Mouse (Mus musculus) cerebellum, postnatal 4 days (tissue): Measurements from ENCODE around the gene Slc24a2.

Source experiments
- DNase-seq, 2 experiments: peaks; one replicate each; pipeline ENCODE4 v3.0.0; 2022; ENCODE audit warnings: low spot score in 2 of 2, mixed read lengths in 1 of 2

Gene Slc24a2

GRCm38 (mm10) chr4:87047131-87047530, 183.1 kb downstream of the Slc24a2 start:
- no peak for DNase-seq

DNA sequence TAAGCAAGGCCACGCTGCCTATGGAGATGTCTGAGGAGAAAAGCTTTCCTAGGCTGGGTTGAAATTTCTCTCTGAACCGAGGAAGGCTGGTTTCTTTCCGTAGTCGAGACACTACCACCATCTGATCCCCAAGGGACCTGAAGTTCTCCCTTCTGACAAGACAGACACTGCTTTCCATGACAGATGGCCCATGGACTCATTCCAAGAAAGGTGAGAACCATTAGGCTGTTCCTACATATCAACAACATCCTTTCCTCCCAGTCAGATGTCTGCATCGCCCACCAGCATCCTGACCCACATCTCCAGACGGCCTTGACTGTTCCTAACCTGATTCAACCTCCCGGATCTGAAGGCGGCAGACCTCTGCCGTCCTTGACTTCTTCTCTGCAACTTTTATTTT, 187.0 kb downstream of the Slc24a2 start:
- no peak for DNase-seq

- no peak for DNase-seq
Observed at GRCm38 (mm10) chr4:87041412-87041997, 188.8 kb downstream of the Slc24a2 start.

- no peak for DNase-seq
Observed at GRCm38 (mm10) chr4:87037592-87037991, 192.7 kb downstream of the Slc24a2 start.

DNA sequence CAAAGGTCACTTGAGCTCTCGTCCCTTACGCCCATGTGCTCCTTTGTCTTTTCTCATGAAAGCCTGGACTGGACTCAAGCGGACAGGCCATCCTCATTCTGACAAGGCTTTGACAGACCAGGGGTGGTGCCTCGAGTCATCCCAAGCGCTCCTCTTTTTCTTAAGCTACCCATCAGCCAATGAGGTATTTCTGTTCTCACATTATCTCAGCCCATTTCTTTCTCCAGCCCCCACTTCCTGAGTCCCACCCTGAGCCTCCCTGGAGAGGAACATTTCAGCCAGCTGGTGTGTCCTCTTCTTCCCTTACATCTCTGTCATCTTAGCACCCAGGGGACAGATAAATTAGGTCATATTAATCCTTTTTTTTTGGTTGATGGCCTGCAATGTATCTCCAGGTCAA, 193.8 kb downstream of the Slc24a2 start:
- no peak for DNase-seq

DNA sequence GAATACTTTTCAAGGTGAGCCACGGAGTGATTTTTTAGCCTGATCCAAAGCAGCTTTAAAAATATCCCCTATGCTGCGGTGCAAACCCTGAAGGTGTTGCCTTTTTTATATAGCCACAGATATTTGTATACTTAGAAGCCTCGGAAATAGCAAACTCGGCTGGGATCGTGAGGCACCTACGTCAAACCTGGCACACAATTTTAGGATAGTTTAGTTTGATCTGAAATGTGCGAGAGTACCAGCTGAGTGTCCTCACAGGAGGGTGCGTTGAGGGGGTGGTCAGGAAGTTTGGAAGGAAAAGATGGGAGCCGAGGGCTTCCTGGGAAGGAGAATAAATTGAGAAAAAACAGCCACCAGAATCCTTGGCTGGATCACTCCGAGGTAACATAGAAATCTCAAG, 194.6 kb downstream of the Slc24a2 start:
- no peak for DNase-seq

DNA sequence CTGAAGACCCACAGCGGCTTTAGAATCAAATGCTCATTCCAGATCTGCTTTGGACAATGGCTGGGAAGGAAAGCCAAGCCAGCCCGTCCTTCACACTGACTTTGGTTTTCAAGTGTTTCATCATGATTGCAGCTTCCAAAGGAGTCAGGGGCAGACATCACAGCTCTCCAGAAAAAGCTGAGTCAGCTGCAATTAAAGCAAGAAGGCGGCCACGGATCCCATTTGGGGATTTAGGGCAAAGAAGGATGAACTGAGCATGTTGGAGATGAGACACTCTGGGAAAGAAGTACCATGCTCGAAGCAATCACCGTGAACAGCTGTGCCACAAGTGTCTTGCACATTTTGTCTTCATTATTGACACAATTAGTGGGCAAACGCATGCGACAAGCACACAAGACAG, 197.6 kb downstream of the Slc24a2 start:
- no peak for DNase-seq

DNA sequence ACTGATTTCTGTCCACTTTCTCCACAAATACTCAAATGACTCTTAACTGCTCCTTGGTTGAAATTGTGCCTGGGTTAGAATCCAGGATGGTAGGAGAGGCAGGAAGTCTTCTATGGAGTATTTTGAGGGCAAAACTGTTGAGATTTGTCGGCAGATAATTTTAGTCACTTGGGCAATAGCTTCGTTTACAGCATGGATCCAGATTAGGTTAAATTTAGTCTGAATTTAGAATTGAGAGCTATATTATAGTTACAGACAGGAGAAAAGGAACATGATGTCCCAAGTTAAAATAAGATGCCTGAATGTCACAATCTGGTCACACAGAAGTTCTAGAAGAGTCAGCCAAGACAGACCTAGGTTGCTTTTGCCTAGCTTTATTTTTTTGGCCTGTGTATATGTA, 199.2 kb downstream of the Slc24a2 start:
- DNase-seq: no peak

DNA sequence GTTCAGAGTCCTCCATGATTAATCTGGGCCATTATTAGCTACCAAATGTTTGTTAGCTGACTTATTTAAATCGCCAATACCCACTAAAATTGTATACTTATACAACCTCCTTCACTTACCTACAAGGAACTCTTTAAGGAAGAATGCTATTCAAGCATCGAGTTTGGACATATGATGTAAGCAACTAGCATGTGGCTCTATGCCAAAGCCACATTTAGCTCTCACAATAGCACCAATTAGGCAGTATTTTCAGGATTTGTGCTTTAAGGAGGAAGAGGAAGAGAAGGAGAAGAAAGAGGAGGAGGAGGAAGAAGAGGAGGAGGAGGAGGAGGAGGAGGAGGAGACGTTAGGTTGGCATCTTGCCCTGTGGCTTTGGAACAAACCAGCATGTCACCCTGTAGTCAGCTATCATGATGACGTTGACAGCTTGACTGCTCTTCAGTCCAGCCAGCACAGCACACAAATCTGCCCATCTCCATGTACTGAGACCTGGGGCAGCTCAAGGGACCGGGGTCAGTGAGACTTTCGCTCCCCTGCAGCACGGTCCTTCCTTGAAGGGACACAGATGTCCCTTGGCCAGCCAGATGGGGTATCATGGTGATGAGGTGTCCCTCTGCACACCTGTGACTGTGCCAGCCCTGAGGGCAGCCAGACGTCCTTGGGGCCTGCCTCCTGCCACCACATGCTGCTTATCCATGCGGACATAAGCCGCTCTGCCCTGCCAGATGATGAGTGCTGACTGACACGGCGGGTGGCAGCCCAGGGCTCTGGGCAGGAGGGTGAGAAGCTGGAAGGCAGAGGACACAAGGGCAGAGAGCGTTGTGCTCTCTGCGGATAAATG, 203.7 kb downstream of the Slc24a2 start:
- DNase-seq: peak in 1 of 2 experiments; percentile 79

GRCm38 (mm10) chr4:87024556-87024955, 205.7 kb downstream of the Slc24a2 start:
- DNase-seq: no peak

DNA sequence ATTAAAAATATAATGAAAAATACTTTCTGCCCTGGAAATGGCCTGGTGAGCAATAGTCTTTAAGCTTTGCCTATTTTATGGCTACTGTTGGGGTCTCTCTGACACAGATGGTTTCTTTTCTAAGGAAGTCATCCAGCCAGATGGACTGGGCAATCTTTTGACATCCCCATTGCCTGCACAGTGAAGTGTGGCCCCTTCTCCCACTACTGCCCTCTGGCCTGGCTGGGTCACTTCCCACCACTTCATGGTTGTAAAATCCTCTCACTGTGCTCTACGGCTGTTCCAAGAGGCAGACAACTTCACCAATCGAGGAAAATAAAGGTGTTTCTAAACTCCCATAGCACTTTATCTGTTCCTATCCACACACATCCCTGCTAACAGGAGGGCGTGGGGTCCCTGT, 208.7 kb downstream of the Slc24a2 start:
- DNase-seq: no peak

DNA sequence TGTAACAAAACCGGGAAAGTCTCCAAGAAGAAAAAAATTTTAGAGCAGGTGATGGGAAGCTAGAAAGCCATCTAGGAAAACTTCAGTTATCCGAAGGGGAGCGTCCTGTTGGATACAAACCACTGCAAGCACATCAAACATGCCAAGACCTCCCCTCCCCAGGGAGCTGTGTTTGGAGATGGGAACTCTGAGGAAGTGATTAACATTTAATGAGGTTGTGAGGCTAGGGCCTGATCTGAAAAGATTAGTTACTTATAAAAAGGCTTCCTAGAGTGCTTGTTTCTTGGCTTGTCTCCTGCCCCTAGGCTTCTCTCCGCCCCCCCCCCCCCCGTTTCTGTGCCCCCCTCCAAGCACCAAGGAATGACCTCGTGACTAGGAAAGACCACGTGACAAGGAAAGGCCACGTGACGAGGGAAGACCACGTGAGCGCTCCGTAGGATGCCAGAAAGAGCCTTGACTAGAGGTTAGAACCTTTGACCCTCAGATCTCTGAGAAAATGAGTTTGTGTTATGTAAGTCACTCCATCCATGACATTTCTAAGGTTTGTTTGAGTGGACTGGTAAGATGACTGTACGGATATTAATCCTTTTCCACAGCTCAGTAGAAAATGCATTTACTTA, 210.7 kb downstream of the Slc24a2 start:
- no peak for DNase-seq

DNA sequence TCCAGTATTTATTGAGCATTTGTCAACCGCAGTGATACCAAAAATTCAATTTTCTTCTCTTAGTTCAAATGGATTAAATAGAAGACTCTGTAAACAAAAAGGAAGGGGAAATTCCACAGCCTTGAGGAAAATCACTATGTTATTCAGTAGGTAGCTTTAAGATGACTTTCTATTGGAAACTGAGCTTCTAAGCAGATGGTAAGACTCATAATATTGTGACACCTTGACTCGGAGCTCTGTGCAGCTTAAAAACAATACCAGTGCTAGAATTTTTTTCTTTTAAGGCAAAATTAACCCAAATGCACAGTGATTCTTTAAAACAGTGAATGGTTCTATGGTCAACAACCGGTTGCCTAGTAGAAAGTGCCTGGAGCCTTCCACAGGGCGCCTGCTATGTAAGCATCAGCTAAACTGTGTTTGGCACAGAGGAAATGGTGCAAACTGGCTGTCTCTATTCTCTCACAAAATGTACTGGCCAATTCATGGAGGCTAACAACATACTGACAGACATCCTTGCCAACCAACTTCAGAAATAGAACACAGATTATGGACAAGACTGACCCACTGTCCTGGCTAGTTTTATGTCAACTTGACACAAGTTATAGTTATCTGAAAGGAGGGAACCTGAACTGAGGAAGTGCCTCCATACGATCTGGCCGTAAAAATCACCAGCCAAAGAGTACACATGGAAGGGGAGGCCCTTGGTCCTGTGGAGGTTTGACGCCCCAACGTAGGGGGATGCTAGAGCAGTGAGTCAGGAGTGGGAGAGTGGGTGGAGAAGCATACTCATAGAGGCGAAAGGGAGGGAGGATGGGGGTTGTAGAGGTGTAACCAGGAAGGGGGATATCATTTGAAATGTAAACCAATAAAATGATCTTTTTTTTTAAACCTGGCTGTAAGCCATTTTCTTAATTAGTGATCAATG, 211.9 kb downstream of the Slc24a2 start:
- DNase-seq: no peak

- DNase-seq: no peak
Observed at GRCm38 (mm10) chr4:87017464-87017863, 212.8 kb downstream of the Slc24a2 start.

DNA sequence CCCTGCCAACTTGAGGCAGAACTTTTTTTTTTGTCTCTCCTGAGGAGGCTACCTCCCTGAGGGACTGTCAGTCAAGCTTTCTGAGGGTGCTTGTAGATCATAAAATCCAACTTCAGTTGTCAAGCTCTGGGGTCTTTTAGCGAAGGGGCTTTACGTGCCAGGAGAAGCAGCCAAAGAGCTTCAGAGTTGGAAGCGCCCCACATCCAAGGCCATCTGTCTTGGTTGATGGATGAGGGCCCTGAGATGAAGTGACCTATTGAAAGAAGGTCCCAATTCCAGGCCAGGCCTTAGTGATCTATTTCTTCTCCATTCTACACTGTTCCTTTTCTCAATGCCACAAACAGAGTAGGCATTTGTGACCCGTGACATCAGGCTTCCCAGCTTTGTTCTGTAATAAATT, 214.5 kb downstream of the Slc24a2 start:
- no peak for DNase-seq

DNA sequence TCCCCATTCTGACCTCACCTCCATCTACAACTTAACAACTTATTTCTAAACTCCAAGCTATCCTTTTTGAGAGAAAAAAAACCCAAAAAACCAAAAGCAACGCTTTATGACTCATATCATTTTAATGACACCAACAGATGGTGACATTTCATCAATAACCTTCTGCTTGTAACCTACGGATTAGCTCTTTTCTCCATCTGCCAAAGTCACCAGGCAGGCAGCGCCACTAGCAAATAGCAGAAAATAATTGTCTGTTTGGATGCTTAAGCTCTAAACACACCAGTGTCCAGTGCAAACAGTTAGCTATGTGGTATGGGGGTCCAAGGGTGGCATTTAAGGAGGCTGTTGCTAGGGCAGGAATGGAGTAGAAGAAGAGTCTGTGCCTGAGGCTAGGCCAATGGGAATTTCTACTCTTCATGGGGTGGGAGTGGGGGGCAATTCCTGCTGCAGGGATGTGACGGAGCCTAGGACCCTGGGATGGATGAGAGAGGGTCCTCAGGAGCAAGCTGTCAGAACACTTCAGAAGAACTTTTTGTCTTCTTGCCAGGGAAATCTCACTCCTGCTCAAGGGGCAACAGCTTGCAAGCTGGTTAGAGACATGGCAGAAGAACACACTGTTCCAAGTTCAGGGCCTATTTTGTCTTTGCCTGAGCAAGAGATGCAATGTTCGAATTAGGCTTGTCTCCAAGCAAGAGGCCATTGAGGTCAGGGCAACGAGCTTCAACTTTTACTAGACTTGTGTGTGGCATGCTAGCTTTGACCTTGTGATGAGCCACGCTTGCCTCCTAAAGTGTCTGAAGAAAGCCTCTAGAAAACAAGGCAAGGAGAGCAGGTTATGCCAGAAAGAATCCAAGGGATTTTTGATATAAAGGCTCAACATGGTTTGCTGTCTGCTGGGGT, 216.3 kb downstream of the Slc24a2 start:
- no peak for DNase-seq

DNA sequence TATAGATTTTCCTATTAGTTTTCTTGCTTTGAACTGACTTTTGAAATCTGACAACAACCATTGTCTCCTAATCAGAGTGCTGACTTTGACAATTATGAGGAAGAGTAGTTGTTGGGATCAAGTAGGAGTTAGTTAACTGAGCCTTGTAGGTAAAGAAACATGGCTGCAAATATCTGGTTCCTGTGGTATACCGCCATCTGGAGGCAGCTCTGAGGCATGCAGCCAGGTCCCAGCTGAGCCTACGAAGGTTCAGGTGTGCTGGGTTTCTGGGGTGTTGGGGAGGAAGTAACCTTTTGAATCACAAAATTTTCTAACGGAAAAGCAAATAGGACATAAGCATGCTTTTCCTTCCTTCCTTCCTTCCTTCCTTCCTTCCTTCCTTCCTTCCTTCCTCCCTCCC, 237.8 kb downstream of the Slc24a2 start:
- no peak for DNase-seq

DNA sequence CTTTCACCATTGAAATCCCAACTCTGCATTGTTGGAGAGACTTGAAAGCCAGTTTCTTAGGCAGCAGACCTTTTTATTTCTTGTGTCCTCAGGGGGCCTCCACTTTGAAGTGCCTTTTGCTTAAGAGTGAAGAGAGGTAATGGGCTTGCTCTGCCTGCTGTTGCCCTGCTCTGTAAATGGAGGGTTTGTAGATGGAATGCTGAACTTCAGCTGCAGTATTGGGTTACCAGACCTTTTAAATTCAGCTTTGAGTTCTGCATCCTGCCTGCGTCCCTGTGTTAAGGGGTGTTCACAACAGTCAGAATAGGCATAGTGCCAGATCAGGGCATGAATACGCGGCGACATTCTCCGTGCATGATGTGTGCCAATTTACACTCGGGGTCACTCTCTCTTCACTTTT, 241.0 kb downstream of the Slc24a2 start:
- no peak for DNase-seq

- DNase-seq: no peak
Observed at GRCm38 (mm10) chr4:86987846-86988245, 242.4 kb downstream of the Slc24a2 start.

GRCm38 (mm10) chr4:86977272-86977671, 253.0 kb downstream of the Slc24a2 start:
- DNase-seq: no peak
